Mouse (Mus musculus): ENCODE measurements around the gene Ucp2.

Ucp2 gene

DNA sequence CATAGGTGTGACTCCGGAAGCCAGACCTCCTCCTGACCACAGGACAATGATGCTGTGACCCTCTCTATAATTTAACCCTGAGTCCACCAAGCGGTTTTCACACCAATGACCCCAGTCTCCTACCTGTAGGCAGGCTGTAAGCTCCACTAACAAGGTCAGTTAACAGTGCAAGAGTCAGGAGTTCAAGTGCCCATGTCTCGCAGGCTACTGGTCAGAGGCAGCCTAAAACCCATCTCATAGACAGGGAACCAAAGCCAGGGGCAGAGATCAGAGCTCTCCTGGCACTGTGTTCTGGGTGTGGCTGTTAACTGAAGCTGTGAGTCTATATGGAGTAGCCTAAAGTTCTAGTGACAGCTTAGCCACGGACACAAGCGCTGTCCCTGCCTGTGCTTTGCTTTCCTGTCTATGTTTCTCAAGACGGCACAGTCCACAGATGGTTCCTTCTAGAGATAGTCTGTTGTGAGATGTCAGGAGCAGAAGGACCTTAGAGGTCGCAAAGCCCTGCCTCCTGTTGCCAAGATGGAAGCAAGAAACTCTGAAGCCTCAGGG is 9.3 kb downstream of the Ucp2 start:
- DNase-seq (ENCODE audit: low spot score in 2 of 2): no peak

GRCm38 (mm10) chr7:100503076-100503475 is 9.9 kb downstream of the Ucp2 start:
- DNase-seq (ENCODE audit: low spot score in 2 of 2): no peak

GRCm38 (mm10) chr7:100504740-100505487 is 11.8 kb downstream of the Ucp2 start:
- DNase-seq (ENCODE audit: low spot score in 2 of 2): no peak

GRCm38 (mm10) chr7:100506494-100506893 is 13.4 kb downstream of the Ucp2 start:
- no peak for DNase-seq (ENCODE audit: low spot score in 2 of 2)

DNA sequence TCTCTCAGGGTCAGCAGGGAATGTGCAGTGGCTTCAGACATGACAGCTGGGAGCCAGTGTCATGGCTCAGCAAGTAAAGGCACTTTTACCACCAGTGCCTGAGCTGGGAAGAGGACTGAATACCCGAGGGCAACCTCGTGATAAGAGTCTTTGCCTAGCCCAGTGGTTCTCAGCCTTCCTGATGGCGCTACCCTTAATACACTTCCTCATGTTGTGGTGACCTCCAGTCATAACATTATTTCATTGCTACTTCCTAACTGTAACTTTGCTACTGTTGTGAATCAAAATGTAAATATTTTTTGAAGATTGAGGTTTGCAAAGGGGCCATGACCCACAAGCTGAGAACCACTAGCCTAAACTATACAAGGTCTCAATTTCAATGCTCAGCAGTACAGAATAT is 15.5 kb downstream of the Ucp2 start:
- DNase-seq (ENCODE audit: low spot score in 2 of 2): no peak

GRCm38 (mm10) chr7:100511602-100512001 is 18.5 kb downstream of the Ucp2 start:
- DNase-seq (ENCODE audit: low spot score in 2 of 2): no peak

DNA sequence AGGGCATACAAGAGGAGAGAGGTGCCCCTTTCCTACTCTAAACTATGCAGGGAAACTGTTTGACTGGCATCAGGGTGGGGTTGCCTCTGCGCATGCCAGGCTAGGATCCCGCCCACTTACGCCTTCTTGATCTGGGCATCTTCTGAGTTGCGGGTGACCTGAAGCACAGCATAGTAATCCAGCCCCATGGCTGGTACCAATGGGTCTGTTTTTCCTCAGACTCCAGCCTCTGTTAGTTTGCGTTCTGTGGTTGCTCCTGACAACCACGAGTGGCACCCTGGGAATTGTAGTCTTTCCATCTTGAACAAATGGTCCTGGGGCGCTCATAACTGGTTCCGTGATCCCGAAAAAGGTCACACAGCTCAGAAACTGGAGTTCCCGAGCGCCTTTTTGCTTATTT is 21.4 kb downstream of the Ucp2 start, which contains the start of gene Dnajb13:
Dnajb13 (minus strand) TSS at position 388 of the 400 bp plus-strand sequence.
- no peak for DNase-seq (ENCODE audit: low spot score in 2 of 2)

- DNase-seq (ENCODE audit: low spot score in 2 of 2): no peak
Measured at GRCm38 (mm10) chr7:100520204-100520603, 27.1 kb downstream of the Ucp2 start.

DNA sequence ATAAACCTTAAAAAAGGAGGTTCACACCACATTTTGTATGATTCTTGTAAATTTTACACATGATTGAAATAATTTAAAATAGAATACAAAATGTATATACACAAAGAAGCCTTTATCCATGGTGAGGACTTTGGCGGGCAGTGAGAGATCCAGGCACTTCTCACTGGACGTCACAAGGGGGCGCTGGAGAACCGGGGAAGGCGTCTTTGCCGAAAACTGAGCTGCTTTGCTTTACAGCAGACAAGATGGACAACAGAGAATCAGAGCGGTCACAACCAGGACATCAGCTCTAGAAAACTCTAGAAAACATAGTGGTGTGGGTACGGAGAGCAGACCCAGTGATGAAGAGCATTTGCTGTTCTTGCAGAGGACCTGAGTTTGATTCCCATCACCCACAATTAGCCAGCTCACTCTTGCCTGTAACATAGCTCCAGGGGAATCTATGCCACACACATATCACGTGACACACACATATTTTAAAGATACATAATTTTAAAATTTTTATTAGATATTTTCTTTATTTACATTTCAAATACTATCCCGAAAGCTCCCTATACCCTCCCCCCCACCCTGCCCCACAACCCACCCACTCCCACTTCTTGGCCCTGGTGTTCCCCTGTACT is 27.6 kb downstream of the Ucp2 start:
- DNase-seq (ENCODE audit: low spot score in 2 of 2): peak; percentile 65 to 71

GRCm38 (mm10) chr7:100522222-100522621 is 29.1 kb downstream of the Ucp2 start:
- DNase-seq (ENCODE audit: low spot score in 2 of 2): no peak

DNA sequence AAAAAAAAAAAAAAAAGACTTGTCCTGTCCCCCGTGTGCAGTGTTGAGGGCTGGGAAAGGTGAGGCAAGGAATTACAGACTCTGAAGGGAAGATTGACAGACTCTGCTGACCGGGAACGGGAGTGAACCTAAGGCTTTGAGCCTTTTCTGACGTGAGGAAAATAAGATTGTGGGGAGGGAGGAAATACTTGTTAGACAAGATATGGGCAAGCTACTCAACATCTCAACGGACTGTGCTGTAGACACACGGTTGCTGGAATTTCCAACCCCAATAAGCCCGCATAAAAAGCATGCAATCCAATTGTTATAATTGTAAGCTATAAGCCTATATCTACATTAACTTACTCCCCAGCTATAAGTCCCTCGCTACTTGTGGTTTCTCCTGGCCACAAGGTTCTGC is 31.5 kb downstream of the Ucp2 start:
- DNase-seq (ENCODE audit: low spot score in 2 of 2): no peak

DNA sequence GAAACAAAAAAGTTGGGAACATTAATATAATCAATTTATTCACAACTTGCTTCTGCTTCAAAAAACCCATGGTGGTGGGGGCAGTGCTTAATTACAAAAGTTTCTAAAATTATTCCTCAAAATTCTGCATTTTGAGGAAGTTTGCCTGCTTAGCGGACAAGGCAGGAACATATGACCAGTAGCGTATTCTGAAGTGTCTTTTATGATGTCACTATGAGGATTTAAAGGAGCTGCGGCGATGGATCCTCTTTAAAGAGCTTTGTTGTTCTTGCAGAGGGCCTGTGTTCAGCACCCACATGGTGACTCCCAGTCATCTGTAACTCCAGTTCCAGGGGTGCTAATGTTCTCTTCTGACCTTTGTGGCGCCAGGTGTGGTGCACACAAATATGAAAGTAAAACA is 37.6 kb downstream of the Ucp2 start:
- DNase-seq (ENCODE audit: low spot score in 2 of 2): no peak

DNA sequence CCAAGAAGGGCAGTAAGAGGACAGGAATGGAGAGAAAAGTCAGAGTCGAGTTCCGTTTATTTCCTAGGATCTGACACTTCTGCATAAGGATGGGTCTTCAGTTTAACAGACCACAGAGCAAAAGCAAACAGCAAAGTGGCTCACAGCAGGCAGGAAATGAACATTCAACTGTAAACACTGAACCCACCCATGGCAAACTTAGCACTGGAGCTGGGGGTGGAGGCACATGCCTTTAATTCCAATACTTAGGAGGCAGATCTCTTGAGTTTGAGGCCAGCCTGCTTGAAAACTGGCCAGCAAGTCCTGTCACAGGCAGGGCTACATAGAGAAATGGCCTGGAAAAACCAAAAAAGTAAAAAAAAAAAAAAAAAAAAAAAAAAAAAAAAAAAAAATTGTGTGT is 40.4 kb downstream of the Ucp2 start:
- no peak for DNase-seq (ENCODE audit: low spot score in 2 of 2)

DNA sequence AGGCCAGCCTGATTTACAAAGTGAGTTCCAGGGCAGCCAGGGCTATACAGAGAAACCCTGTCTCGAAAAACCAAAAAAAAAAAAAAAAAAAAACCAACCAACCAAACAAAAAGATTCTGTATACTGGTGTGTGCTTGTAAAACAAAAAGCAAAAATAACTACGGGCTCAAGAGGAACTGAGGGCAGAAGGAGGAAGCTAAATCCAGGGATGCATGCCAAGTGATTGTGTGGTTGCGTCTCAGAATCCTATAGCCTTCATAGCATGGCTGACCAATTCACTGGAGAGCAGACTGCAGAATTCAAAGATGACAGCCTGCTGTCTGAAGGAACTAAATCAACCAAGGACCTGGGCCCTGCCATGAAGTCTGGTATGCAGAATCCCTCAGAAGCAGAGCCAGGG is 41.1 kb downstream of the Ucp2 start:
- DNase-seq (ENCODE audit: low spot score in 2 of 2): no peak

GRCm38 (mm10) chr7:100535831-100536230 is 42.7 kb downstream of the Ucp2 start:
- no peak for DNase-seq (ENCODE audit: low spot score in 2 of 2)

DNA sequence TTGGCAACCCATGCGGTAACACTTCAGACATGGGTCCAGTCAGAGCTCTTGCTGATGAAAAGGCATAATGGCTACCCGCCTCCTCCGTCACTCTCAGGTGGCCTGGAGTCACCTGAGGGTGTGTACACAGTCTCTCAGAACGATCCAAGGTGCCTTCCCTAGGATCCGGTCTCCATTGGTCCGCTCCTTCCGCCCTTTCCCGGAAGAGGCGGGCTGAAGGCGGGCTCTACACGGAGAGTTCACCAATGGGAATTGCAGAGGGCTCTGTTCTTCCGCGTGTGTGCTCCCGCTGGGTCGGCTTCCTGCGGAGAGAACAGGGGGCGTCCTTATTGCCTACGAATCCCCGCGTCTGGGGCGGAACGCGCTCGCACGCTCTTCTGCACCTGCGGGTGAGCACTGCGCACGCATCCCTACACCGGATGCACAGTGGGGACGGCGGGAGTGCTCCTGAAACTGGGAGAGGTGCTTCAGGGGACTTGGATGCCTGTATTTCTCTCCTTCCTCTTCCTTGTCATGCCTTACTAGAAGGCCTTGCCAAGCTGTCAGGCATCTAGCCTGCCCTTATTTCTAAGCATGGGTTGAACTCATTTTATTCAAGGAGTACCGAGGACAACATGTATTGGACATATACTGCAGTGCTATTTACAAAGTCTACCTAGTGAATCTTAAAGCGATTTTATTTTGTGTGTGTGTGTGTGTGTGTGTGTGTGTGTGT is 43.8 kb downstream of the Ucp2 start, which contains the start of gene Coa4:
Coa4 (plus strand) TSS at position 268 of the 715 bp plus-strand sequence.
- peak; percentile 72 to 80 for DNase-seq (ENCODE audit: low spot score in 2 of 2)

DNA sequence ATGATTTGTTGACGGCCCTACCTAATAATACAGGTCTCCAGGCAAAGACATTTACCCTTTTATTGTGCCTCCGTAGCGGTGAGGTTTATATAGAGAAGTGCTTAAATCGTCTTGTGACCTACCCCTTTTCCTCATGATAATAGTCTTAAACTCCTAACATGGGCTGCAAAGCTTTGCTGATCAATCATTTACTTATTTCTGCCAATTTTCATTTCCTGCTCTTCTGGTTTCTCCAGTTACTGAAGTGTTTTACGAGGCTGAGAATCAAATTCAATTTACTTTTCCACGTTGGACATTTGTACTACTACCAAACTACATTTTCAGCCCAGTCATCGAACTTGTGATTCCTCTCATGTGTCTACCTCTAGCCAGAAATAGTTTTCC is 44.4 kb downstream of the Ucp2 start:
- DNase-seq (ENCODE audit: low spot score in 2 of 2): no peak

- no peak for DNase-seq (ENCODE audit: low spot score in 2 of 2)
Measured at GRCm38 (mm10) chr7:100539516-100539915, 46.4 kb downstream of the Ucp2 start.

DNA sequence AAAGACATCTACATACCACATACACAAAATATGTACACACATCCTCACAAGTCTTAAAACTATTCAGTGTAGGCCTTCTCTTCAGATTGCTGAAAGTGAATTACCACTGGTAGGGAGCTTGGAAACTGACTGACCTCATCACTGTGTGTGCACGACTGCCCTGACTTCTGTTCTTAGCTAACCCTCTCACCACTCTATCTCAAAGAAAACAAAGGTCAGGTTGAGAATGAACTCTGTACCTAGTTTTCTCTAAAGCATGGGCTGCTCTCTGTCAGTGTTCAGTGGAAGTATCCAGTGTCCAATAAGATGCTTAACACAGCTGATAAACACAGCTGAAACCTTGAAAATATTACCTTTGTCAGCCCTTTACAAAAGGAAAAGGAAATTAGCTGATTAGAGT is 51.3 kb downstream of the Ucp2 start:
- no peak for DNase-seq (ENCODE audit: low spot score in 2 of 2)

GRCm38 (mm10) chr7:100547631-100548030 is 54.5 kb downstream of the Ucp2 start:
- DNase-seq (ENCODE audit: low spot score in 2 of 2): no peak

GRCm38 (mm10) chr7:100549796-100550195 is 56.7 kb downstream of the Ucp2 start:
- no peak for DNase-seq (ENCODE audit: low spot score in 2 of 2)

DNA sequence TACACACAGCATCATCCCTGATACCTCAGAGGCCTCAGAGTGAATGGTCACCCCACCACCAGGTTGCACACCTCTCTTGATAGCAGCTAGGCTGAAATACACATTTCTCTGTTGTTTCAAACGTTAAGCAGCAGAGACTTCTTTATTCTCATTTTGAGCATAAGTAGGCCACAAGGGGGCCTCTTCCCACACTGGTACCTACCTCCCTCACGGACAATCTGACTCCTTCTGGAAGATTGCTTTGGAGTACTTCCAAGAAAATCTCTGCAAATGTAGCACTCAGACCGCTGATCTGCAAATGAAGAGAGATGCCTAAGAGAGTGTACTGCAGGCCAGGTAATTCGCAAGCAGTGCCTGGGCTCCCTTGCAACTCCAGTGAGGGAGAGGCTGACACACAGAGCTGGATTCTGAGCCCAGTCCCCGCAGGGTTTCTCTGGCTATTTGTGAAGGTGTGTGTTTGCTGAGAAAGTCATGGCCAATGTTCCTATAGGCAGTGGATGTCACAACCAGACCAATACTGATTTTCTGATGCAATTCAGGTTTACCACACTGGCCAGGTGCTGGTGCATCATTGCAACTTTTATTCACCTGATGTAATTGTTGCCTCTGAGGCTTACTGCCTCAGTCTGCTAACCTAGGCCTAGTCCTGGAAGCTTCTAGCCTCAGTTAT is 57.3 kb downstream of the Ucp2 start:
- no peak for DNase-seq (ENCODE audit: low spot score in 2 of 2)
